Mouse (Mus musculus) heart, adult 10 weeks (tissue): Measurements from ENCODE around the gene Apol7e. TPM values are rescaled to one million over a fixed set of nuclear protein-coding genes. Genes with fewer than 3 reads are reported as not detected.

Experiments
- polyA plus RNA-seq: library from polyadenylated mRNA; stranded (reverse); fragments of 350-450 nt; fragmentation: Illumina TruSeq; extraction: RNeasy Lipid Tissue Mini Kit (QIAGEN cat#74804); gene quantifications from one replicate; pipeline ENCODE4 v1.2.3, GENCODE M21; 2014; ENCODE audit warnings: low read depth, low replicate concordance

Apol7e gene
- not detected for polyA plus RNA-seq

DNA sequence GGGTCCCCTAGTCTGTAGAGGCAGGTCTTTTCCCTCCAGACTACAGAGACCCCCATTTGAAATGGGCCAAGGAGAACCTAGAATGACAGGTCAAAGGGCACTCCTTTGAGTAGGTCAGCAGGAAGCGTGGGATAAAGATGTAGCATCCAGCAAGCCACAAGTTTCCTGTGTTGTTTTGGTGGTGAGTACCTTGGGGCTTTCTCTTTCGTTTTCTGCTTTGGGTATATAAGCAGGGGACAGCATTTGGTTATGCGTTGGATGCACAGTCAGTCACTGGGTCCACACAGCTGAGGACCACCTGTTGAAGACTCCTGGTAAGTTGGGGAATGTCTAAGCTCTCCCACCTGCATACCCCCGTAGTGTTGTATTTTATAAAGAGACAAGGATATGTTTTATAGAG is at the start of gene Apol7e:
TSS of gene Apol7e (plus strand) at position 202 of the 400 bp plus-strand sequence.

DNA sequence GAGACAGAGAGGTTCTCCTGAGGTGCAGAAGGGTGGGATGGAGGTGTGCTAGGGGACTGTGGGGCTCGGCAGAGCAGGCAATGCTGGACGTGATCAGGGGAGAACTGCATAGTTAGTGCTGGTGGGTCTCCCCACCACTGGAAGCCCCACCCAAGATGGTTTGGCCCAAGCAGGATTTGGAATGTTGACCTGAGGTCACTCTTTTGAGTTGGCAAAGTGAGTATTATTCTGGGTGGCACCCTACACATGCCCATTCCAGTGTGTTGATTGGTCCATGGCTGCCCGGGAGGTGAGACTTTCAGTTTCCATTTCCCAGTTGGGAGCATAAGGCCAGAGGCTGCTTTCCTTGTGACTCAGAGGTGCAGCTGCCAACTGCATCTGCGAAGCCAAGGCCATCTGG is 30.1 kb downstream of the Apol7e start, which contains the start of gene Apol9b:
TSS of gene Apol9b (plus strand) at position 301 of the 400 bp plus-strand sequence.

DNA sequence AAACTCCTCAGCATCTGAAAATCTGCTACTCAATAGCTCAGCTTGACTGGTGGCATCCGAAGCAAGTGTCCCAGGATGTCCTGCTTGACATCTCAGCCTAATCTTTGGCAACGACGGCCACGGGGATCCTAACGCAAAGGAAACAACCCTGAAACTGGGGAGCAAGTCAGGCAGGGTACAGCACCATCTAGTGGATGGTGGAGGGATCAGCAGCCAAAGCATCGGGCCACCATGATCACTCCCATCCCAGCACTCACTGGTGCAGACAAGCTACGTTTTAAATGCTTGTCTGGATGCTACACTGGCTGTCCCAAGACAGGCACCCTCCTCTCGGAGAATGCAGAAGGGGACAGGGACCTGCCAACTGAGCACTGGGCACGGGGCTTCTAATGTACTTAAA is 58.2 kb downstream of the Apol7e start, which contains the start of gene Apol8:
TSS of gene Apol8 (minus strand) at position 156 of the 400 bp plus-strand sequence.

Other genes with a start within 250 kb of the Apol7e start
- gene Apol10a, start 221.8 kb upstream of the Apol7e start, polyA plus RNA-seq = not detected
- not detected for gene Apol11a, start 190.6 kb upstream of the Apol7e start, polyA plus RNA-seq
- gene Apol7c, start 165.5 kb upstream of the Apol7e start, polyA plus RNA-seq = not detected
- not detected for gene 1700025B11Rik, start 137.0 kb upstream of the Apol7e start, polyA plus RNA-seq
- 5.3 TPM for gene Apol10b, start 102.7 kb upstream of the Apol7e start, polyA plus RNA-seq
- not detected for gene Gm36245, start 99.6 kb upstream of the Apol7e start, polyA plus RNA-seq
- 0.39 TPM for gene Apol11b, start 55.6 kb upstream of the Apol7e start, polyA plus RNA-seq
- gene Apol9b, start 30.2 kb downstream of the Apol7e start, polyA plus RNA-seq = 1.0 TPM
- gene Apol8, start 58.1 kb downstream of the Apol7e start, polyA plus RNA-seq = not detected
- gene Myh9, start 143.3 kb downstream of the Apol7e start, polyA plus RNA-seq = 40.0 TPM
- 377 TPM for gene Txn2, start 230.1 kb downstream of the Apol7e start, polyA plus RNA-seq